Comparison of ENCODE assay signal across 20 mouse cellular contexts in the genomic region with DNA sequence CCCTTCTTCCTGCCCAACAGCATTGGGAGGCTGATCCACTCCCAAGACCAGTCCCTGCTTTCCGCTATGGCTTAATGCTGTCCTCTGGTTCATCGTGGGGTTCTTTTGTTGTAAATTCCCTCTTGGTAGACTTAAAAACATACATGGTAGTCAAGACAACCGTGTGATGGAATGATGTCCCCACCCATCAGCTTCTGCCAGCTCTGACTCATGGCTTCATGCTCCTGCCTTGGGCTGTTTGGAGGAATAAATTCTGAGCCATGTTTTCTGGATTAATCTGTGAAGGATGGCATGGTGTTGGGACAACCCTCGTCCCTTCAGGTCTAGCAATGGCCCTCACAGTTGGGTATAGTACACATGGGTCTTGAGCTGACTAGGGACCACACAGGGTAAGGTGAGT. TPM values are rescaled to one million over a fixed set of nuclear protein-coding genes. Genes with fewer than 3 reads are reported as not detected.
DNase-seq lines count a peak whose midpoint lies in the region; ATAC-seq and TF ChIP-seq lines count a peak whose summit lies in the region.
"Had no signal": no experiment of that assay in that cellular context is flagged by ENCODE, and none has a peak within 500 bp of the region (broad histone marks: within the 10 kb centered on the region; RNA-seq: fewer than 3 reads in every experiment).

No protein-coding gene starts in this region.

- H3K36me3 ChIP-seq in forebrain, embryonic 13.5 days (ENCODE audit: poor library complexity, severe bottlenecking), result peaks cover 47% of the 10 kb centered on the region; the same call in 1 of the 2 replicates
- no peaks in the 10 kb centered on the region for H3K36me3 ChIP-seq in forebrain, embryonic 16.5 days (ENCODE audit: control insufficient read depth, insufficient read depth)
- no peaks in the 10 kb centered on the region for H3K36me3 ChIP-seq in hindbrain, embryonic 16.5 days (ENCODE audit: control insufficient read depth, insufficient read depth, low read length)
- H3K36me3 ChIP-seq in hindbrain, embryonic 11.5 days (ENCODE audit: control insufficient read depth, insufficient read depth, low read length), result no peaks in the 10 kb centered on the region
- H3K36me3 ChIP-seq in limb, embryonic 10.5 days, result peaks cover 88% of the 10 kb centered on the region
- H3K36me3 ChIP-seq in intestine, postnatal 0 days (ENCODE audit: control insufficient read depth, insufficient read depth), result no peaks in the 10 kb centered on the region
- H3K36me3 ChIP-seq: heart, embryonic 15.5 days; neural tube, embryonic 12.5 days had no signal

- no peak overlapping the region for H3K9ac ChIP-seq in forebrain, embryonic 13.5 days
- H3K9ac ChIP-seq in forebrain, embryonic 16.5 days (replicated peaks; ENCODE audit: low read depth, low read length), result no peak overlapping the region
- H3K9ac ChIP-seq in hindbrain, embryonic 16.5 days (ENCODE audit: low read depth, low read length), result no peak overlapping the region
- H3K9ac ChIP-seq in hindbrain, embryonic 11.5 days (ENCODE audit: low read depth, low read length), result no peak overlapping the region
- no peak overlapping the region for H3K9ac ChIP-seq in intestine, postnatal 0 days (ENCODE audit: low read depth, low read length)
- H3K9ac ChIP-seq: heart, embryonic 15.5 days; limb, embryonic 15.5 days; lung, embryonic 14.5 days; neural tube, embryonic 12.5 days had no signal

- H3K9me3 ChIP-seq in forebrain, embryonic 13.5 days (replicated peaks), result no peaks in the 10 kb centered on the region
- no peaks in the 10 kb centered on the region for H3K9me3 ChIP-seq in forebrain, embryonic 16.5 days (ENCODE audit: control insufficient read depth, low read length)
- no peaks in the 10 kb centered on the region for H3K9me3 ChIP-seq in hindbrain, embryonic 16.5 days (ENCODE audit: control insufficient read depth, low read length)
- no peaks in the 10 kb centered on the region for H3K9me3 ChIP-seq in hindbrain, embryonic 11.5 days (ENCODE audit: control insufficient read depth, low read length)
- H3K9me3 ChIP-seq in limb, embryonic 10.5 days (replicated peaks), result no peaks in the 10 kb centered on the region
- no peaks in the 10 kb centered on the region for H3K9me3 ChIP-seq in intestine, postnatal 0 days (ENCODE audit: control insufficient read depth)
- H3K9me3 ChIP-seq: embryonic facial prominence, embryonic 10.5 days; heart, embryonic 15.5 days; limb, embryonic 15.5 days; megakaryocyte, embryonic 14.5 days; neural tube, embryonic 12.5 days had no signal

- H3K27me3 ChIP-seq in forebrain, embryonic 13.5 days, result no peaks in the 10 kb centered on the region
- H3K27me3 ChIP-seq in forebrain, embryonic 16.5 days (replicated peaks; ENCODE audit: control insufficient read depth, insufficient read depth, low read length), result no peaks in the 10 kb centered on the region
- H3K27me3 ChIP-seq in hindbrain, embryonic 16.5 days (replicated peaks; ENCODE audit: control insufficient read depth, insufficient read depth, low read length), result no peaks in the 10 kb centered on the region
- H3K27me3 ChIP-seq in hindbrain, embryonic 11.5 days (ENCODE audit: control insufficient read depth, insufficient read depth, low read length), result no peaks in the 10 kb centered on the region
- H3K27me3 ChIP-seq in limb, embryonic 10.5 days (ENCODE audit: low read depth, poor library complexity, severe bottlenecking), result no peaks in the 10 kb centered on the region
- H3K27me3 ChIP-seq in intestine, postnatal 0 days (replicated peaks; ENCODE audit: control insufficient read depth, insufficient read depth, low read length), result no peaks in the 10 kb centered on the region
- H3K27me3 ChIP-seq: heart, embryonic 15.5 days; limb, embryonic 15.5 days; megakaryocyte, embryonic 14.5 days; neural tube, embryonic 12.5 days had no signal

- H3K4me3 ChIP-seq in forebrain, embryonic 13.5 days, result no peak overlapping the region
- no peak overlapping the region for H3K4me3 ChIP-seq in forebrain, embryonic 16.5 days (replicated peaks; ENCODE audit: low read length)
- H3K4me3 ChIP-seq in hindbrain, embryonic 16.5 days (ENCODE audit: low read length), result no peak overlapping the region
- H3K4me3 ChIP-seq in hindbrain, embryonic 11.5 days (ENCODE audit: low read depth, low read length), result no peak overlapping the region
- no peak overlapping the region for H3K4me3 ChIP-seq in limb, embryonic 10.5 days
- no peak overlapping the region for H3K4me3 ChIP-seq in intestine, postnatal 0 days (ENCODE audit: low read depth, low read length)
- H3K4me3 ChIP-seq: embryonic facial prominence, embryonic 10.5 days; erythroblast, embryonic 14.5 days; heart, embryonic 15.5 days; limb, embryonic 15.5 days; megakaryocyte, embryonic 14.5 days; neural tube, embryonic 12.5 days had no signal

- no peak for TF ChIP-seq CTCF in intestine, postnatal 0 days (IDR thresholded peaks at IDR 0.05; ENCODE audit: low read depth)

- 84% methylated on average over 4 of the region's 4 CpGs for WGBS in forebrain, embryonic 13.5 days
- WGBS in forebrain, embryonic 16.5 days, result 76% methylated on average over 4 of the region's 4 CpGs
- 80% methylated on average over 4 of the region's 4 CpGs for WGBS in hindbrain, embryonic 16.5 days
- WGBS in hindbrain, embryonic 11.5 days, result 86% methylated on average over 4 of the region's 4 CpGs
- WGBS in limb, embryonic 10.5 days, result 94% methylated on average over 4 of the region's 4 CpGs
- WGBS in intestine, postnatal 0 days, result 88% methylated on average over 4 of the region's 4 CpGs

- no peak for DNase-seq in hindbrain, embryonic 11.5 days (ENCODE audit: low spot score)
- peak; percentile 85 for DNase-seq in 3T3-L1 (ENCODE audit: low read depth, low spot score)
- DNase-seq in heart, postnatal 10 days, result peak; percentile 38 to 51
- DNase-seq in limb, embryonic 10.5 days (ENCODE audit: low spot score), result no peak
- DNase-seq: cerebellum, adult 11 months; cerebellum, postnatal 36 days; layer of hippocampus, adult 9-11 months; lung, embryonic 14.5 days; right cerebral cortex, postnatal 14 days; thymus, postnatal 4 days had no signal

- H3K4me2 ChIP-seq in forebrain, embryonic 13.5 days, result no peak overlapping the region
- H3K4me2 ChIP-seq in forebrain, embryonic 16.5 days (ENCODE audit: low read length), result no peak overlapping the region
- H3K4me2 ChIP-seq in hindbrain, embryonic 16.5 days (ENCODE audit: low read length), result no peak overlapping the region
- H3K4me2 ChIP-seq in hindbrain, embryonic 11.5 days (replicated peaks; ENCODE audit: low read depth, low read length), result no peak overlapping the region
- no peak overlapping the region for H3K4me2 ChIP-seq in intestine, postnatal 0 days (replicated peaks; ENCODE audit: low read depth)
- H3K4me2 ChIP-seq: heart, embryonic 15.5 days; limb, embryonic 15.5 days; lung, embryonic 14.5 days; neural tube, embryonic 12.5 days had no signal

- H3K27ac ChIP-seq in forebrain, embryonic 13.5 days, result peak overlapping the region; percentile 19; the same call in 1 of the 2 replicates
- H3K27ac ChIP-seq in forebrain, embryonic 16.5 days (ENCODE audit: low read length), result no peak overlapping the region; the same call in 1 of the 2 replicates
- H3K27ac ChIP-seq in hindbrain, embryonic 16.5 days (ENCODE audit: low read depth, low read length), result no peak overlapping the region
- no peak overlapping the region for H3K27ac ChIP-seq in hindbrain, embryonic 11.5 days (ENCODE audit: low read depth, low read length)
- no peak overlapping the region for H3K27ac ChIP-seq in limb, embryonic 10.5 days
- H3K27ac ChIP-seq in intestine, postnatal 0 days (ENCODE audit: low read depth, low read length), result no peak overlapping the region
- H3K27ac ChIP-seq: embryonic facial prominence, embryonic 10.5 days; heart, embryonic 15.5 days; limb, embryonic 15.5 days; neural tube, embryonic 12.5 days had no signal

- intact Hi-C loops in heart, postnatal 10 days (cut with DNase I), result no loop called here

- H3K4me1 ChIP-seq in forebrain, embryonic 13.5 days, result no peaks in the 10 kb centered on the region
- H3K4me1 ChIP-seq in forebrain, embryonic 16.5 days (replicated peaks; ENCODE audit: control insufficient read depth, insufficient read depth, low read length), result no peaks in the 10 kb centered on the region
- peaks cover 4% of the 10 kb centered on the region; the same call in 1 of the 2 replicates for H3K4me1 ChIP-seq in hindbrain, embryonic 16.5 days (ENCODE audit: control insufficient read depth, insufficient read depth, low read depth, low read length)
- H3K4me1 ChIP-seq in hindbrain, embryonic 11.5 days (replicated peaks; ENCODE audit: control insufficient read depth, insufficient read depth, low read length), result no peaks in the 10 kb centered on the region
- H3K4me1 ChIP-seq in limb, embryonic 10.5 days, result no peaks in the 10 kb centered on the region
- H3K4me1 ChIP-seq in intestine, postnatal 0 days (replicated peaks; ENCODE audit: control insufficient read depth, insufficient read depth, low read length), result no peaks in the 10 kb centered on the region
- H3K4me1 ChIP-seq: embryonic facial prominence, embryonic 10.5 days; limb, embryonic 15.5 days; megakaryocyte, embryonic 14.5 days; neural tube, embryonic 12.5 days had no signal

- ATAC-seq in forebrain, embryonic 13.5 days, result no peak
- ATAC-seq in forebrain, embryonic 16.5 days, result no peak
- ATAC-seq in hindbrain, embryonic 16.5 days, result 0 out of 2 replicates have a peak, but pooled peaks have one; percentile 5
- ATAC-seq in hindbrain, embryonic 11.5 days (ENCODE audit: low FRiP score), result no peak
- no peak for ATAC-seq in intestine, postnatal 0 days

RNA-seq across cellular contexts. Expression of gene Evc2, which starts 42.3 kb away (rescaled TPM):
- 7.5 and 8.3 TPM in 2 replicates for polyA plus RNA-seq in forebrain, embryonic 13.5 days (2015; fragmentation: Nextera tagmentation; extraction: Ambion mirVana)
- polyA plus RNA-seq in forebrain, embryonic 16.5 days (2015; fragmentation: Nextera tagmentation; extraction: Ambion mirVana), result 6.4 and 7.2 TPM in 2 replicates
- 5.2 and 7.2 TPM in 2 replicates for polyA plus RNA-seq in hindbrain, embryonic 16.5 days (2015; fragmentation: Nextera tagmentation; extraction: Ambion mirVana)
- polyA plus RNA-seq in hindbrain, embryonic 11.5 days (2014; fragmentation: Nextera tagmentation; extraction: Ambion mirVana), result 7.7 and 8.1 TPM in 2 replicates
- total RNA-seq in heart, postnatal 10 days (2021), result 1 to 10 TPM; 5.2 to 5.7 TPM
- polyA plus RNA-seq in limb, embryonic 10.5 days (2016; fragmentation: Nextera tagmentation; extraction: Ambion mirVana), result 23.4 and 24.5 TPM in 2 replicates
- polyA plus RNA-seq in intestine, postnatal 0 days (2015; fragmentation: Nextera tagmentation; extraction: Ambion mirVana), result 1.8 and 2.1 TPM in 2 replicates
- polyA plus RNA-seq: erythroblast, embryonic 14.5 days had no signal

RNA-seq across cellular contexts. Expression of gene Evc, which starts 43.9 kb away (rescaled TPM):
- polyA plus RNA-seq in forebrain, embryonic 13.5 days (2015; fragmentation: Nextera tagmentation; extraction: Ambion mirVana), result 10.4 and 13.1 TPM in 2 replicates
- 6.2 and 7.0 TPM in 2 replicates for polyA plus RNA-seq in forebrain, embryonic 16.5 days (2015; fragmentation: Nextera tagmentation; extraction: Ambion mirVana)
- polyA plus RNA-seq in hindbrain, embryonic 16.5 days (2015; fragmentation: Nextera tagmentation; extraction: Ambion mirVana), result 5.2 and 5.6 TPM in 2 replicates
- 9.5 TPM in 2 replicates for polyA plus RNA-seq in hindbrain, embryonic 11.5 days (2014; fragmentation: Nextera tagmentation; extraction: Ambion mirVana)
- total RNA-seq in heart, postnatal 10 days (2021), result 10 to 100 TPM in 1 of 2 experiments, 1 to 10 TPM in 1; 6.0 to 10.0 TPM
- polyA plus RNA-seq in limb, embryonic 10.5 days (2016; fragmentation: Nextera tagmentation; extraction: Ambion mirVana), result 24.2 and 30.7 TPM in 2 replicates
- 1.7 and 2.2 TPM in 2 replicates for polyA plus RNA-seq in intestine, postnatal 0 days (2015; fragmentation: Nextera tagmentation; extraction: Ambion mirVana)

Comparison
In these comparisons a context has a peak if more than half of its experiments do, and no peak if none do; other contexts are left out.
1. DNase-seq: peak in 3T3-L1 (single experiment) and heart, postnatal 10 days (2 of 2); none in hindbrain, embryonic 11.5 days (single experiment) and limb, embryonic 10.5 days (single experiment).